ENCODE assay signal across 37 mouse cellular contexts in the genomic region with DNA sequence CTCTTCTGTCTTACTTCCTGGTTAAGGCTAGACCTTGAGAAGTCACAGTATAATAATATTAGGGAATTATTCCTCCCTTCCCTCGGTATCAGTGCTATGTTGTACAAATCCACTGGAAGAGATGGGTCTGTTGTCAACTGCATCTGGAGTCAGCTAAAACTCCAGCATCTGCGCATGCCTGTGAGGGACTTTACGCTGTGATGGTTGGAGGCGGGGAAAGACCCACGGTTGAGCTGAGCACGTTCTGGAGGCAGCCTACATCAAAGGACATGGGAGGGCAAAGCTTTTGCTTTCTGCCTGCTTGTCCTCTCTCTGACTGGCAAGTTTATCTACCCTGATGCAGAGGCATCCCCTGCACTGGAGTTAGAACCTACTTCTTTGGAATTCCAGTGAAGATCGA. TPM values are rescaled to one million over a fixed set of nuclear protein-coding genes. Genes with fewer than 3 reads are reported as not detected.
"Had no signal": no experiment of that assay in that cellular context is flagged by ENCODE, and none has a peak within 500 bp of the region (broad histone marks: within the 10 kb centered on the region; RNA-seq: fewer than 3 reads in every experiment).

No protein-coding gene starts in this region.

- ATAC-seq: hindbrain, embryonic 16.5 days; intestine, embryonic 16.5 days; liver, embryonic 12.5 days had no signal

- H3K27me3 ChIP-seq: heart, embryonic 12.5 days; hindbrain, embryonic 12.5 days; kidney, embryonic 15.5 days; limb, embryonic 13.5 days; limb, embryonic 15.5 days; liver, embryonic 12.5 days had no signal

- H3K36me3 ChIP-seq: heart, embryonic 10.5 days; heart, embryonic 12.5 days; hindbrain, embryonic 10.5 days; hindbrain, embryonic 12.5 days; kidney, embryonic 15.5 days; limb, embryonic 13.5 days; limb, embryonic 15.5 days; liver, embryonic 12.5 days had no signal

- DNase-seq: gastrocnemius, adult 2 months; gastrocnemius, postnatal 10 days; gastrocnemius, postnatal 25 days; heart, adult 18-20 months; heart, postnatal 10 days; heart, postnatal 4 days; kidney, adult 11 months; kidney, adult 2 months; kidney, adult 9 months; kidney, postnatal 14 days; kidney, postnatal 36 days; layer of hippocampus, postnatal 36 days; left cerebral cortex, postnatal 4 days had no signal

- H3K4me1 ChIP-seq: heart, embryonic 10.5 days; heart, embryonic 12.5 days; hindbrain, embryonic 10.5 days; hindbrain, embryonic 12.5 days; kidney, embryonic 15.5 days; limb, embryonic 13.5 days; limb, embryonic 15.5 days; liver, embryonic 12.5 days had no signal

- H3K27ac ChIP-seq: gastrocnemius, adult 2 months; heart, embryonic 10.5 days; hindbrain, embryonic 10.5 days; hindbrain, embryonic 12.5 days; hindbrain, embryonic 14.5 days; kidney, embryonic 15.5 days; kidney, postnatal 0 days; limb, embryonic 13.5 days; limb, embryonic 15.5 days; liver, embryonic 12.5 days; liver, embryonic 14.5 days had no signal

- H3K4me3 ChIP-seq: gastrocnemius, adult 2 months; heart, embryonic 10.5 days; heart, embryonic 12.5 days; hindbrain, embryonic 10.5 days; hindbrain, embryonic 12.5 days; kidney, embryonic 15.5 days; limb, embryonic 13.5 days; limb, embryonic 15.5 days; liver, embryonic 12.5 days had no signal

RNA-seq across cellular contexts. Expression of gene Gm49366, which starts 12.8 kb away (rescaled TPM):
- total RNA-seq: gastrocnemius, adult 2 months; gastrocnemius, postnatal 10 days; gastrocnemius, postnatal 25 days; gastrocnemius, postnatal 4 days; granulocyte monocyte progenitor cell, adult 5-6 weeks; heart, postnatal 10 days; heart, postnatal 25 days; heart, postnatal 4 days; left cerebral cortex, postnatal 10 days; left cerebral cortex, postnatal 25 days; left cerebral cortex, postnatal 4 days; liver, adult 2 months had no signal
- polyA plus RNA-seq: heart, embryonic 10.5 days; heart, embryonic 12.5 days; heart, embryonic 14.5 days; heart, embryonic 16.5 days; hindbrain, embryonic 10.5 days; hindbrain, embryonic 12.5 days; hindbrain, embryonic 14.5 days; hindbrain, embryonic 16.5 days; intestine, embryonic 14.5 days; intestine, embryonic 16.5 days; kidney, adult 2 months; kidney, embryonic 15.5 days; kidney, postnatal 0 days; large intestine, adult 2 months; limb, embryonic 11.5 days; limb, embryonic 13.5 days; limb, embryonic 15.5 days; liver, adult 2 months; liver, embryonic 12.5 days; liver, embryonic 14.5 days had no signal

RNA-seq across cellular contexts. Expression of gene Acot3, which starts 26.1 kb away (rescaled TPM):
- total RNA-seq: gastrocnemius, adult 2 months; gastrocnemius, postnatal 10 days; gastrocnemius, postnatal 25 days; gastrocnemius, postnatal 4 days; granulocyte monocyte progenitor cell, adult 5-6 weeks had no signal
- polyA plus RNA-seq: large intestine, adult 2 months; limb, embryonic 15.5 days had no signal
